Mouse (Mus musculus) gastrocnemius, adult 8-10 months (tissue): ENCODE data around the gene Ifitm1. TPM values are rescaled to one million over a fixed set of nuclear protein-coding genes. Genes with fewer than 3 reads are reported as not detected.
"Not testable (repeated sequence)": the region's sequence is repeated elsewhere in the genome, so short reads cannot be mapped to it uniquely, and the experiment has no call there.

Experiments used
- DNase-seq, 2 experiments: peaks; one replicate each; pipeline ENCODE4 v3.0.0; 2022; ENCODE audit warnings: low spot score in 2 of 2
- total RNA-seq, 4 experiments: library from RNA; stranded (reverse); gene quantifications; 2 replicates each; pipeline ENCODE4 v1.2.4; 2022

Ifitm1 gene
- total RNA-seq, 4 experiments from 2014 or later: 0.34 to 0.99 (median 0.77) TPM

DNA sequence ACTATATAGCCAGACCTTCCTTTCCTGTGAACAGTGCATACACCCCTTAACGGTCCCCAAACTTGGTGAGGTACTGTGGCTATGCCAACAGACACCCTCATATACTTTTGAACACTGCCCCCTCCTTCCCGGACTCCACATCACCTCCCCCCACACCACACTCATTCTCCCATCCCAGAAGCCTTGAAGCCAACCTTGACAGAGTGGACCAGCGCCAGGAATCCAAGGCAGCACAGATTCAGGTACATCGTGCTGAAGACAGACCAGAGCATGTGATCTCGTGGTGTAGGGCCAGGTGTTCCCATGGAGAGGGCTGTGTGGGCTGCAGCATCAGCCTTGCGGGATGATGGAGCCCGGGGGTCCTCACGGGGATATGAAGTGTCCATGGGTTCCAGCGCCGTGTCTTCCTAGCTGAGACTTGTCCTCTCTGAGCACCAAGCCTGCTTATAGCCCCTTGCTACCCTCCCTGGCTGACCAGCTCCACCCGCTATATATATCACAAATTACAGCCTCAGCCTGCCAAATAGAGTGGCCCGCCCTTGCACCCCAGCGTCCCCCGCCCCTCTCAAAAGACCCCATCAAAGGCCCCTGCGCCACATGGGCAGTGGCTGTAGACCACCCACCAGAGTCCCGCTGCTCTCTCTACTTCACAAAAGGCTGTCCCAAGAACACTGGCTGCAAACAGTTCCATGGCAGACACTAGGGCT lies 17.0 kb upstream of the Ifitm1 start, which contains the start of gene Ifitm5:
Ifitm5 (minus strand) TSS at position 468 of the 707 bp plus-strand sequence.
- no peak for DNase-seq

DNA sequence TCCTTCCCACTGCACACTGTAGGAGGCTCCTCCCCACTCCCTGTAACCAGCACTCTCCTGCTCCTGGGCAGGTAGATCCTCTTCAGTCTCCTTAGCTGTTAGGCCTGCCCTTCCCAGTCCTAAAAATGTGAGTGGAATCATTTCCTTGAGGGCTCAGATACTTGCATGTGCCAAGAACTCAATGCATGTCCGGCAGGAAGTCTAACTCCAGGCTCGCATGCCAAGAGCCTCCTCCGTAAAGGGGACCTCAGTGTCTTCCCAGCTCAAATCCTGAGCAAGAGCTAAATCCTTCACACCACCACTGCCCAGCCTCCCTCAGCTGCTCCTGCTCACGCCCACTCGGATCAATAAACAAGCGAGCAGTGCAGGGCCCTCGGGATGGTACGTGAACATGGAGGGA lies 16.0 kb upstream of the Ifitm1 start:
- DNase-seq: no peak

DNA sequence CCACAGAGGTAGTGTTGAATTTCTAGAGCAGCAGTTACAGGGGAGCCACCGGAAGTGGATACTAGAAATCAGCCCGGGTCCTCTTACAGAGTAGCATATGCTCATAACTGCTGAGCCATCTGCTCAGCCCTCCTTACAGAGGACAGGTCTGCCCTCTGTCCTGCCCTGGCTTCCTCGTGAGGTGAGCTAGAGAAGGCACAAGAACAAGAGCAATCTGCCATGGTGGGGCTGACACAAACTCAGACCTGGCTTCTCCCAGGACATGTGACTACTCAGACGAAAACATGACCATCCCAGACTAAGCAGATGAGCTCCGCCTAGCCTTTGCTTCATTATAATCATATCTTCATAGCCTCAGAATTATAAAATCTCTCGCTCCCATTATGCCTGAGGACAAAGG lies 15.3 kb upstream of the Ifitm1 start:
- DNase-seq: no peak

DNA sequence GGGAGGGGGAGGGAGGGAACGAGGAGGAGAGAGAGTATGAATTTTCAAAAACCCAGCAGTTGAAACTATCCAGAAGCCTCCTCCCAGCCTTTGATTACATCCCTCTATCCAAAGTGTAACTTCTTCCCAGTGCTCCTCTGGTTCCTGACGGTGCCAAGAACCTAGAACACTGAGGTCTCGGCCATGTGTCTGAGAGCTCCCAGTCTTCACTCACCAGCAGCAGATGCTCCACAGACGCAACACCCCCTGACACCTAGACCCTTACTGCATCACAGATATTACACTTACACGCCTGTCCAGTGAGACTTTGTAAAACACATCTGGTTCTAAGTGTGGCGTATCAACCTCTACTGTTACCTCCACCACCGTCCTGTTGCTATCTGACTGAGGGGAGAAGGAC lies 14.6 kb upstream of the Ifitm1 start:
- no peak for DNase-seq

DNA sequence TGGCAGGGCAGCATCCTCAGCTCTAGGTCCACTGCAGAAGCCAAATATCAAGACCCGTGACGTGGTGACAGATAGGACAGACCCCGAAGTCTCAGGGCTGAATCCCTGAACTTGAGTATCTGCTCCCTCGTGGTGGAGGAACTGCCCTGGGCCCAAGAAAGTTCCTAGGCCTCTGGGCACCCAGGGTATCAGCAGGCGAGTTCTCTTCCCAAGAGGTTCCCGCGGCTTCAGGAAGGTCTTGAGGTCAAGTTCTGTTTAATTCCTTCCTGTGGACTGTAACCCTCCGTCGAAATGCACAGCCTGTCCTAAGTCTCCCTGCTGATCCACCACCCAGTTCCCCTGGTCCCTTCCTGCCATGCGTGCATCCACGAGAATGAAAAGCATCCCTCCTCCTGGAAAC lies 13.9 kb upstream of the Ifitm1 start:
- no peak for DNase-seq

DNA sequence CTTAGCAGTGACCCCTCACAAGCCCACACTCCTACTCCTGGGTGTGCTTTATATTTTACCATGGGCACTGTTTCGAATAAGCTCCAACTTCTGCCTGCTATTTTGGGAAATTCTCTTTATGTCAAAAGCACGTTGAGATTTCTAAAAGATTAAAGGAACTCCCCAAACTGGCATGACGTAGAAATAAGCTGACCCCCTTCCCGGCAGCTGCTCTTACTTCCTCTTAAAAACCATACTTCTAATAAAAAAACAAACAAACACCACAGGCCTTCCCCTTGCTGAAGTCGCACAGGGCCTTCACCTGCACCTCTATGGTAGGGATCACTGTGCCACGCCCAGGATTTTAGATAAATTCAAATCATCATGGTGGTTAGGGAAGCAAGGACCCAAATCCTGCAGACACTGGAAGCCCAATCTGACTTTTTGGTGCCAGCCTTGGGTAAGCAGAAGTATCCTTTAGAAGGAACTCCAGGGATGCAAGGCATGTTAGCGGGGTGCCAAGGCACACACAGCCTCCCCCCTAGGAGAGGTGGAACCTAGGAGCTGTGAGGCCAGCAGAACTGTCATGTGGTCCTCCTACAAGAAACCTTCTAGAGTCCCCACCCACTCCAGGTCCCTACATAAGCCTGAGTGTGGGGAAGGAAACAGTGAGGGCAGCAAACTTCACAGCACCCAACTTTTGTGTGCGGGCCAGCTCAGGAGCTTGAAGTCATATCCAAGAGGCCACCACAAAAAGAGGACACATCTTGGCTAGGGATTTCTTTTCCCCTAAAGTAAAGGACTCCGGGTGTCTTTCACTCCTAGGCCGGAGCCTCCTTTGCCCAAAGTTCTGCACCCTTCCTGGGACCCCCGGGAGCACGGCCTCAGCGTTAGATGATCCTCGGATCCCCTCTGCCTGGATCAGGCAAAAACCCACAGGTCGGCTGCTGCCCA lies 13.0 kb upstream of the Ifitm1 start:
- no peak for DNase-seq

DNA sequence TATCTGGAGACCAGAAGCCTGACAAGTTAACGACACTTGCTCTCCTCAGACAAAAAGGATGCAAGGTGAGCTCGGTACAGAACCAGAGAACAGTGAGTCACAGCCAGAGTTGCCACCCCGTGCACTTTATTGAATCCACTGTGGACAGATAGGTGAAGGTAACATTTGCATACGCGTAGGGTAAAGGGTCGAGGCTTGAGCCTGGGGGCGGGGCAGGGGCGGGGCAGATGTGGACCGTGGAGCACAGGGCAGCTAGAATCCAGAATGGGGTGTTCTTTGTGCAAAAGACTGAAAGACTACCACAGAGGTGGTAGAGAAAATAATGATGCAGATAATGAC lies 12.3 kb upstream of the Ifitm1 start:
- no peak for DNase-seq

DNA sequence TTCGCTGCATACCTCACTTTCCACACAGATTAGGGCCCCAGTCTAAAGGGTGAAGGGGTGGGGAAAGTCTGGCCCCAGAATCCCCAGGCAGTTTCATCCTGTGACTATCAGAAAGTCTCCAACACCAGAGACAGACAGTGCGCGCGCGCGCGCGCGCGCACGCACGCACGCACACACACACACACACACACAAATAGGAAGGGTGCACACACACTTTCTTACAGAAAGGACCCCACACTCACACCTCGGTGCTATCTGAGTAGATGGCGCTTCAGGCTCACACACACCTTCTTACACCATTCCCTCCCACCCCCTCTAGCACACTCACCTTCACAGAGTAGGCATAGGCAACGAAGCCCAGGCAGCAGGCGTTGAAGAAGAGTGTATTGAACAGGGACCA lies 11.7 kb upstream of the Ifitm1 start:
- DNase-seq: no peak

DNA sequence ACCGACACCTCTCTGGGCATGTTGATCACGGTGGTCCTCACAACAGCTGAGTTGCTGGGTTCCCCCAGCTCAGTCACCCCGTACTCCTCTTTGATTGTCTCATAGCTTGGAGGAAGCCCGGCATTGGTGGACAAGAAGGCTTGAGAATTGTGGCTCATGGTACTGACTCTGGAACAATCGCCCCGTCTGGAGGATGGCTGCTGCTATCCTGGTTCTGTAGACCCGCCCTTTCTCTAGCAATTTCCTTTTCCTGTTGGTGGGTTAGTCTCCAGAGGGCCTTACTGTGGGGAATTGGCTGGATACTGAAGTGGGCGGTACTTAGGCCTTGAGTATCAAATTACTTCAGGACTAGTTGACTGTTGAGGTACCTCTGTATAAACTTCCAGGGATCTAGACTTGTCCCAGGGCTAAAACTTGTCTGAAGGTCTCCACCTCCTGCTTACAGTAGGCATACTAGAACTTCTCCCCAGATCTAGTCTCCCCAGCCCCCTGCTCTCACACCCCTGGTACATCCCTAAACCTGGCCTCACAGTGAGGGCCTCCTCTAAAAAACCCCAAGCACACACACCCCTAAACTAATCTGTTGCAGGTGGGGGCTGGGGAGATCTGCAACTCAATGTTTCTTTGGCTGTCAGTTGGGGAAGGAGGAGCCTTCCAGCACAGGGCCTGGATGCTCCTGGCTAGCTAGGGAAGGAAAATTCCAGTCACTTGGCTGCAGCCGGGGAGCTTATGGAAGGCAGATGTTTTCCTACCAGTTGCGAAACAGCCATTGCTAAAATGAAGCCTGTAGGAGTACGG lies 11.1 kb upstream of the Ifitm1 start, which contains the start of the genes Gm45717 and Ifitm2:
Gm45717 (minus strand) TSS at position 180 of the 798 bp plus-strand sequence.
Ifitm2 (minus strand) TSS at position 230 of the 798 bp plus-strand sequence.
- peak; percentile 78 for DNase-seq

DNA sequence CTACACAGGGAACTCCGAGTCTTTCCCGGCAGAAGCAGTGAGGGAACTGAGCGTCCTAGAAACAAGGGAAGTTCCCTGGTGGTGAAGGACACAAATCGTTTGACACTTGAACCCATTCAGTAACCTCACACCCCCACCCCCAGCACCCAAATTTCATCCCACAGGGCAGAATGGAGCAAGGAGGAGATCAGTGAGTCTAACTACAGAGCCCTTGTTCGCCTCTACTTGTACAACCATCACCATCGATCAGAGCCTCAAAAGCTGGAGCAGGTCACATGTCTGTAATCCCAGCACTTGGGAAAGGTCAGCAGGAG lies 10.5 kb upstream of the Ifitm1 start:
- no peak for DNase-seq

DNA sequence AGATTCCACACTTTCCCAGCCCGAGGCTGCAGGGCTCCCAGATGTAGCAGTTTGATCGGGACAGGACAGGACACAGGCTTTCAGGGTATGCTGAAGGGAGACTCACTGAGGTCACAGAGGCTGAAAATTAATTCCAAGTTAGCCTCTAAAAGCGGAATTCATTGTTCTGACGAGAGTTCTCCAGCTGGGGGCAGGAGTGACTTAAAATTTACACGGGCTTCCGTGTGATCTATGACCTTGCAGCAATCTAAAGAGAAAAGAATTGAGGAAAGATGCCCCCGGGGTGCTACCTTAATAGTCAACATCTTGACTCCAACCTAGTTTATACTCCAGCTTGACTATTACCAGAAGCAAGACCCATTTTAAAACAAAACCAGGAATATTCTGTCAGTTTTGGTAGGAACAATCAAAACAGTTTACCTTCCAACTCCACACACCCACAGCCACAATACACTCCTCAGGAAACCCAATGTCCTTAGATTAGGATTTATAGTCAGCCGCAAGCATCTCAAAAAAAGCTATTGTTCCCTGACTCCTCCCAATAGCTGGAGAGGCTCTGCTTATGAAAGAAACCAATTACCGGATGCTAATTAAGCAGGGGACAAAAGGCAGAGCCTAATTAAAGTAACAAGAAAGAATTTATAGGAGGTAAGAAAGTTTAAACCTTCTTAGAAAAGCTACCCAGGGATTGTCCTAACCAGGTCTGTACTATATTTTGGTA lies 7.7 kb upstream of the Ifitm1 start:
- DNase-seq: no peak

DNA sequence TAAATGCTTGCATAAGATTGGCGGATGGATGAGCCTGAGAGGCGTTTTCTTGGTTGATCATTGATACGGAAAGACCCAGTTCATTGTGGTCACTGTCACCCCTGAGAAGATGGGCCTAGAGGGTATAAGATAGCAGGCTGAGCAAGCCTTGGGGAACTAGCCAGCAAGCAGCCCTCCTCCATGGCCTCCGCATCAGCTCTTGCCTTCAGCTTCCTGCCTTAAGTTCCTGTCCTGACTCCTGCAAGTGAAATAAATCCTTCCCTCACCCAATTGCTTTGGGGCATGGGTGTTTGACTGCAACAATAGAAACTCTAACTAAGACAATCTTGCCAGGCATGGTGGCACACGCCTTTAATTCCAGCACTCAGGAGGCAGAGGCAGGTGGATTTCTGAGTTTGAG lies 7.0 kb upstream of the Ifitm1 start:
- no peak for DNase-seq

DNA sequence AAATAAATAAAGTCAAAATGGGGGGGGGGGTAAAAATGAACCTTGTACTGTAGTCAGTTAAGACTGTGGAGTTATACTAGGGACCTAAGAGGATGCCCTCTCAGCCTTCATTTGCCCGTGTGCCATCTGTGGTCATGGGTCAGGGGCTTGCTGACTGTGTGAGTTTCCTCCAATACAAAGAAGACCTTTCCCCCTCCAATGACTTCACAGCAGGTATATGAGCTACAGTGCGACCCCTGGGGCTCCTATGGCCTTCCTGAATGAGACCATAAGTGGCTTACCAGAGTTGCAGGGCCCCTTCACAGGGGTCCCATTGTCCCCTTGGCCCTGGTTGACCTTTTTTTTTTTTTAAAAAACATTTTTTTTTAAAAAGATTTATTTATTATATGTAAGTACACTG lies 5.6 kb upstream of the Ifitm1 start:
- DNase-seq: no peak

DNA sequence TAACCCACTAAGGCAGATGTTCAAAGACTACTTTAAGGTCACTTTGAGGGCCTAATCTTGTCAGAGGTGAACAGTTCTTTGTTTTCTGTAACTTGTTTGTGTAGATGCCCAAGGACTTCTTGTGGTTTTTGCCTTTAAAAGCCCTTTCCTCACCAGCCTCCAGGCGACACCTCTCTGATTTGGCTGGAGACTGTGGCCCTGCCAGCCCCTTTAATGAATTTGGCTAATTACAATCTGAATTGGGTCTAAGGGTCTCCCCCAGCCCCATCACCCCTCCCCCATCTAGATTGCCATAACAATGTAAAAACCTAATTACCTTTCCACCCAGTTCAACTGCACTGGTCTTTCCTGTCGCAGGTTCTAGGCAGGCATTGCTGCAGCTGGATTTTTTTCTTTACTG lies 4.3 kb upstream of the Ifitm1 start:
- DNase-seq: no peak

DNA sequence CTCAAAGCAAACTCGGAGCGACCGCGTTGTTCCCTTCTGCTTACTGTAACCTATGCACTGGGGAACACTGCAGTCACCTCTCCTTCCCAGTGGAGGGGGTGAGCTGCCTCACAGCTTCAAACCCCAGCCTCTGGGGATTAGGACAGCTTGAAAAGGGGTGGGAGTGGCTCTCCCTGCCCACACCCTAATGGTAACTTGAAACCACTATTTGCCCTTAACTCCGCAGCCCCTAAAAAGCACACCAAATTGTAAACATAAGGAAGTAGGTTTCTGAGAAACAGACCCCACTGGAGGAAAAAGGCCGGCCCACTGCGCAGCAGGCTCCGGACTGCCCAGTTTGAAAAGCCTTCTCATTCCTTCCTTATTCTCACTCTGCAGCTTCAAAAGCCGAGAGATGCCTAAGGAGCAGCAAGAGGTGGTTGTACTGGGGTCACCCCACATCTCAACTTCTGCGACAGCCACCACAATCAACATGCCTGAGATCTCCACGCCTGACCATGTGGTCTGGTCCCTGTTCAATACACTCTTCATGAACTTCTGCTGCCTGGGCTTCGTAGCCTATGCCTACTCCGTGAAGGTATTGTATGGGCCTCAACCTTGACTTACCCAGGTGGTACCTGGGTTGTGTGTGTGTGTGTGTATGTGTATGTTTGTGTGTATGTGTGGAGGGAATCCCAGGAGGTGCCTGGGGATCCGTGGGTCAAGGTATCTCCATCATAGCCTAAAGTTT lies 1.0 kb downstream of the Ifitm1 start:
- no peak for DNase-seq

DNA sequence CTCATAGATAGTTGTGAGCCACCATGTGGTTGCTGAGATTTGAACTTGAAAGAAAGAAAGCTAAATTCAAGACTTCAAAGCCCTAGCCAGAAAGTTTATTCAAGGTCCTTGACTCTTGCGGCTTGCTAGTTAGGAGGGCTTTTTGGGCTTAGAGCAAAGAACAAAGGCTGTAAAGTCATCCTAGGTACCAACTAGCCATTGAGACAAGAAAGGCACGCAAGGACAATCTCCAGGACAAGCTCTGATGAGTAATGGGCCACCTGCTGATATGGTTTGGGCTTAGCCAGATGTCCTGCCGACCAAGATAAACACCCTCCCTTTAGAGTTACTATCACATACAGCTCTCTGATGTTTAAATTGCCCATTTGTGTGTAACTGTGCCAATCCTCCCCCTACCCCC lies 1.7 kb downstream of the Ifitm1 start:
- not testable (repeated sequence) for DNase-seq

DNA sequence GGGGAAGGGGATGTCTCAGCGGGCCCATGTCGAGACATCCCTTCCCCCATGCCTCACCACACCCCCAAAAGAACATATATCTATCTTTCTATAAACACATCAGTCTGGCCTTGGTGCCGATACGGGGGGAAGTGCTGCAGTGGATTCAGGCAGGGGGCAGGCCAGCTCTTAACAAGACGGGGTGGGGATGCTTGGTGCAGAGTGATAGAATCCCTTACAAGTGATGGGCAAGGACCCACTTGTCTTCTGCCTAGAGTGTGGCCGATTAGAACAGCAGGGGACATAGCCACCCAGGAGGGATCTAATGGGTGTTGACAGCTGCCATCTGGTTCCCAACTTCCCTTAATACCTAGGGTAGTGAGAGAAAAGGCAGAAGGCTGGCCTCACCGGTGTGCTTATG lies 3.9 kb downstream of the Ifitm1 start:
- DNase-seq: no peak

DNA sequence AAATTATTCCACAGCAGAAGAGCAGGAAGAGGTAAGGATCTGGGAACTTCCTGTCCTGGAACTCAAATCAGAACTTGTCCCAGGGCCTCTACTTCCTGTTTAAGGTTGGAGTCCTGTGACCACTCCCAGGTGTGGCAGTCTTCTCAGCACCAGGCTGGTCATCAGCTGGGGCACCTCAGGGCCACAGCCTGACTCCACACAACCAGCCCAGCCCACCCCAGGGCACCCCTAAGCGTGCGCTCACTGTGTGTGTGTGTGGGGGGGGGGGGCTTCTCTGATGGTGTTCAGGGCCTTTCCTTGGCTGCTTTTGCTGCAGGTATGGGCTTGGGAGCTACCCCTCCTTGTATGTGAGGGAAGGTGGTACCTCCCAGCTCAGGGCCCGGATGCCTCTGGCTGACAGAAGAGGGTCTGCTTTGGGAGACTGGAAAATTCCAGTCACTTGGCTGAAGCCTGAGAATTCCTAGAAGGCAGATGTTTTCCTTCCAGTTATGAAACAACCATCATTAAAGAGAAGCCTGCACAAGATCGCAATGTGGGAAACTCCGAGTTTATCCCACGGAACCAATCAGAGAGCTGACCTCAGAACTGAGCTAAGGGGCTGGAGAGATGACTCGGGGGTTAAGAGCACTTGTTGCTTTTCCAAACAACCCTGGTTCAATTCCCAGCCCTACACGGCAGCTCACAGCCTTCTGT lies 4.6 kb downstream of the Ifitm1 start:
- DNase-seq: no peak

DNA sequence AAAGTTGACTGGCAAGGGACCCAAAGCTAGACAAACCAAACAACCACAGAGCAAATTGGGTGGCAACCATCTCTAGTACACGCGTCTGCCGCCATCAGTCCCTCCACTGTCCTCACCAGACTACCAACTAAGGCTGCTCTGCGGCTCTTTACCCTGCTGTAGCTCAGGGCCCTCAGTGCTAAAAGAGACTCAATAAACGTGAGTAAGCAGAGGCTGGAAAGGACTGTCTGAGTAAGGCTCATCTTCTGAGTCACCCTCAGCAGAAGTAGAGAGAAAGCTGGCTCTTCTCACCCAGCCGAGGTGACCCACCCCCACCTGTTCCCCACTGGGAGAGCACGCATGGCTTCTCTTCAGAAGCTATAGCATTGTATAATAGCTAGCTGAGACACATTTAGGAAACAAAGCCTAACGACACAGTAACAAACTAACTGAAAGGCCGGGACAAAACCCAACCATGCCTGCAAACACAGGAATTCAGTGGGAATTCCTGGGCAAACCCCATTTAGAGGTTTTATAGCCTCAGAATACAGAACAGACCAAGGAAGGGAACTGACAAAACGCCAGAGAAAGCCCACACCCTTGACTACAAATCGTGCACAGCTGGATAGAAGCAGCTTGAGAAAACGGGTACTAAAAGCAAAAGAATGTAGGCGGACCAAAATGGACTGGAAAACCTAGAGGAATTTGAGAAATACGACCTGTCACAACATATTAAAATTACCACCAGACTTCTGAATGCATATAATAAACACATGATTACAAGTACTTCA lies 6.6 kb downstream of the Ifitm1 start:
- no peak for DNase-seq
